Mouse (Mus musculus): Measurements from ENCODE around the gene Olfr338. TPM values are rescaled to one million over a fixed set of nuclear protein-coding genes. Genes with fewer than 3 reads are reported as not detected.
"Not testable (repeated sequence)": the region's sequence is repeated elsewhere in the genome, so short reads cannot be mapped to it uniquely, and the experiment has no call there.

The Olfr338 gene
- total RNA-seq (2014; rRNA removed), result not detected in 2 replicates
- not detected in 2 replicates for polyA plus RNA-seq (2012; rRNA removed)

DNA sequence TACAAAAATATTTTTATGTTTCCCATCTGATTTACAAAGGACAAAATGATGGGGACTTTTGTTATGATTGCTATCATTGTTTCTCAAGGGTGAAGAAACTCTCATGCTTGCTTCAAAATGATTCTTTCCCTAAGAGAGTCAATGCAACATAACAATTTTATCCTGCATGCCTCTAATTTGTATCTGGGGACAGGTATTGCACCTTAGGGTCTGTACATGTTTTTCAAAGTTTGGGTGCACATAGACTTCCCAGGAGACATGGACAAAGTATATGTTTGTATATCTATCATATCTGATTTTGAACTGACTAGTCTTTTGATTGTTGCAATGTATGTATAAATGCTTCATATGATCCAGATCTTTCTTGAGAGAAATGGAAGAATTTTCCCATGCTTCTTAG is at the start of gene Olfr338:
TSS of gene Olfr338 (plus strand) at position 301 of the 400 bp plus-strand sequence.
- Histone ChIP-seq H3K4me1 (ENCODE audit: control insufficient read depth, insufficient read depth, low read length) (no peaks in the 10 kb centered on the region), H3K27ac (replicated peaks; ENCODE audit: insufficient read depth, low read depth, low read length) (no peak within 1 kb of the TSS), H3K27me3 (ENCODE audit: control insufficient read depth, insufficient read depth, low read length) (no peaks in the 10 kb centered on the region), H3K79me2 (ENCODE audit: control insufficient read depth, insufficient read depth, low read length) (no peaks in the 10 kb centered on the region), H3K4me3 (ENCODE audit: insufficient read depth, low read depth, low read length) (no peak within 1 kb of the TSS), H3K36me3 (ENCODE audit: control insufficient read depth, insufficient read depth, low read length) (no peaks in the 10 kb centered on the region), H3K9ac (ENCODE audit: low read depth, low read length) (no peak within 1 kb of the TSS)
- no peak for TF ChIP-seq CTCF (IDR thresholded peaks at IDR 0.05; ENCODE audit: low read depth, low read length)
- TF ChIP-seq POLR2A (IDR thresholded peaks at IDR 0.05; ENCODE audit: extremely low read depth, insufficient read depth, low read length), result no peak
- DNase-seq (ENCODE audit: extremely low read depth, low read depth, low spot score), result no peak

DNA sequence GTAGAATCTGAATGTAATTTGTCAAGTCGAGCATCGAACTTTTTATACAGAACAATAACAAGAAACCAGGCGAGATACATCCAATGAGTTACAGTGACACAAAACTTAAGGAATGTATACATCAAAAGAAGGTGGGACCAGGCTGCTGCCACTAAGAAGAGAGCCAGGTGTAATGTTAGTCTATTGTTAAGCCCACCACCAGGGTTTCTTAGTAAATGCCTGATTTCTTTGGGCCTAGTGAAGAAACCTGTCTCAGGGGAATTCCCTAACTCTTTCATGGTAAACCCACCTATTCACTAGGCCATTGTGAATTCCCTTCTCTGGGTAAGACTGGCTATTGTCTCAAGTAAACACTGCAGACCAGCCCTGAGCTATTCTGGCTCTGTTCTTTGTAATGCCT is 41.9 kb downstream of the Olfr338 start:
- H3K36me3 ChIP-seq (ENCODE audit: control insufficient read depth, insufficient read depth, low read length); H3K4me1 ChIP-seq (ENCODE audit: control insufficient read depth, insufficient read depth, low read length); DNase-seq (ENCODE audit: extremely low read depth, low read depth, low spot score); H3K27ac ChIP-seq (replicated peaks; ENCODE audit: insufficient read depth, low read depth, low read length); H3K9ac ChIP-seq (ENCODE audit: low read depth, low read length); H3K27me3 ChIP-seq (ENCODE audit: control insufficient read depth, insufficient read depth, low read length); H3K4me3 ChIP-seq (ENCODE audit: insufficient read depth, low read depth, low read length); H3K79me2 ChIP-seq (ENCODE audit: control insufficient read depth, insufficient read depth, low read length): not testable (repeated sequence)
- 83% methylated on average over 3 of the region's 3 CpGs for WGBS

DNA sequence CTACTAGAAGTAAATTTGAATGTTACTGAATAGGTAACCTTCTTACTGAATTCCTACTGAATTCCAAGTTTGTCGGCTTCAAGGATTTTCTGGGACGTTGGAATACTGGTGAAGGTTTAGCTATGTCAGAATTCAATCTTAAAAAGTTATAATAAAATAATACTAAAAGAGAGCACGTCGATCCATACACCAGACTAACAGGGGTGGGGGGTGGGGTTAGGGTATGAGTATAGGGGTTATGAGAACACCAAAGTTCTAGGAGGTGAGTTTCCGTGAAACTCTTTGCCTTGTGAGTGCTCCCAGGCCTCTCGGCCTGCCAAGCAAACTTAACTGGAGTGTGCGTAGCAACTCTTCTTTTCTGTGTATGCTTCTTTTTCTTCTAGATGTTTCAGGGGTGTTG is 42.3 kb downstream of the Olfr338 start:
- not testable (repeated sequence) for H3K4me3 ChIP-seq (ENCODE audit: insufficient read depth, low read depth, low read length); H3K4me1 ChIP-seq (ENCODE audit: control insufficient read depth, insufficient read depth, low read length); H3K79me2 ChIP-seq (ENCODE audit: control insufficient read depth, insufficient read depth, low read length); H3K27ac ChIP-seq (replicated peaks; ENCODE audit: insufficient read depth, low read depth, low read length); H3K9ac ChIP-seq (ENCODE audit: low read depth, low read length); H3K36me3 ChIP-seq (ENCODE audit: control insufficient read depth, insufficient read depth, low read length); H3K27me3 ChIP-seq (ENCODE audit: control insufficient read depth, insufficient read depth, low read length); DNase-seq (ENCODE audit: extremely low read depth, low read depth, low spot score)
- WGBS, result 88% methylated on average over 7 of the region's 7 CpGs

DNA sequence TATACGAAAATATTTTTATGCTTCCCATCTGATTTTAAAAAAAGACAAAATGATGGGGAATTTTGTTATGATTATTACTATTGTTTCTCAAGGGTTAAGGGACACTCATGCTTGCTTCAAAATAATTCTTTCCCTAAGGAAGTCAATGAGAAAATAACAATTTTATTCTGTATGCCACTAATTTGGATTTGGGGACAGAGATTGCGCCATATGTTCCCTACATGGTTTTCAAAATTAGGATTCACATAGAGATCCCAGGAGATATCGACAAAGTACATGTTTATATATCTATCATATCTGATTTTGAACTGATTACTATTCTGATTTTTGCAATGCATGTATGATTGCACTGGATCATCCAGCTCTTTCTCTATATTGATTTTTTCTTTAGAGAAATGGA is 45.3 kb downstream of the Olfr338 start, which contains the start of gene Olfr339:
TSS of gene Olfr339 (plus strand) at position 301 of the 400 bp plus-strand sequence.
- H3K4me3 ChIP-seq (ENCODE audit: insufficient read depth, low read depth, low read length), result no peak within 1 kb of the TSS
- no peak within 1 kb of the TSS for H3K9ac ChIP-seq (ENCODE audit: low read depth, low read length)
- no peak within 1 kb of the TSS for H3K27ac ChIP-seq (replicated peaks; ENCODE audit: insufficient read depth, low read depth, low read length)
- no peaks in the 10 kb centered on the region for H3K4me1 ChIP-seq (ENCODE audit: control insufficient read depth, insufficient read depth, low read length)
- H3K27me3 ChIP-seq (ENCODE audit: control insufficient read depth, insufficient read depth, low read length), result no peaks in the 10 kb centered on the region
- H3K79me2 ChIP-seq (ENCODE audit: control insufficient read depth, insufficient read depth, low read length), result no peaks in the 10 kb centered on the region
- DNase-seq (ENCODE audit: extremely low read depth, low read depth, low spot score), result no peak
- 81% methylated on average over 3 of the region's 3 CpGs for WGBS
- no peaks in the 10 kb centered on the region for H3K36me3 ChIP-seq (ENCODE audit: control insufficient read depth, insufficient read depth, low read length)
- no peak for TF ChIP-seq POLR2A (IDR thresholded peaks at IDR 0.05; ENCODE audit: extremely low read depth, insufficient read depth, low read length)
- TF ChIP-seq CTCF (IDR thresholded peaks at IDR 0.05; ENCODE audit: low read depth, low read length), result no peak

Other genes starting within 250 kb of the Olfr338 start
- 20.0 and 28.7 TPM in 2 replicates for gene Mrrf, start 237.1 kb upstream of the Olfr338 start, total RNA-seq (2014; rRNA removed)
- gene Mrrf, start 237.1 kb upstream of the Olfr338 start, polyA plus RNA-seq (2012; rRNA removed), result 28.0 and 31.4 TPM in 2 replicates
- gene Rbm18, start 236.7 kb upstream of the Olfr338 start, total RNA-seq (2014; rRNA removed), result 13.3 and 14.2 TPM in 2 replicates
- gene Rbm18, start 236.7 kb upstream of the Olfr338 start, polyA plus RNA-seq (2012; rRNA removed), result 4.8 and 5.6 TPM in 2 replicates
- 12.4 and 14.4 TPM in 2 replicates for gene Ptgs1, start 143.1 kb upstream of the Olfr338 start, total RNA-seq (2014; rRNA removed)
- gene Ptgs1, start 143.1 kb upstream of the Olfr338 start, polyA plus RNA-seq (2012; rRNA removed), result 7.3 and 10.9 TPM in 2 replicates
- not detected in 2 replicates for gene Olfr339, start 45.4 kb downstream of the Olfr338 start, total RNA-seq (2014; rRNA removed)
- not detected in 2 replicates for gene Olfr339, start 45.4 kb downstream of the Olfr338 start, polyA plus RNA-seq (2012; rRNA removed)
- not detected in 2 replicates for gene Olfr340, start 79.1 kb downstream of the Olfr338 start, total RNA-seq (2014; rRNA removed)
- gene Olfr340, start 79.1 kb downstream of the Olfr338 start, polyA plus RNA-seq (2012; rRNA removed), result not detected in 2 replicates
- not detected in 2 replicates for gene Olfr341, start 108.9 kb downstream of the Olfr338 start, total RNA-seq (2014; rRNA removed)
- not detected in 2 replicates for gene Olfr341, start 108.9 kb downstream of the Olfr338 start, polyA plus RNA-seq (2012; rRNA removed)
- gene Olfr342, start 151.5 kb downstream of the Olfr338 start, total RNA-seq (2014; rRNA removed), result not detected in 2 replicates
- not detected in 2 replicates for gene Olfr342, start 151.5 kb downstream of the Olfr338 start, polyA plus RNA-seq (2012; rRNA removed)
- not detected in 2 replicates for gene Olfr344, start 193.1 kb downstream of the Olfr338 start, total RNA-seq (2014; rRNA removed)
- gene Olfr344, start 193.1 kb downstream of the Olfr338 start, polyA plus RNA-seq (2012; rRNA removed), result not detected in 2 replicates

Data from liver, adult 2 months (tissue).